Mouse (Mus musculus): ENCODE measurements around the gene Abhd14a. TPM values are rescaled to one million over a fixed set of nuclear protein-coding genes. Genes with fewer than 3 reads are reported as not detected.

The Abhd14a gene
- total and polyA plus RNA-seq, 3 experiments, result 22.8 to 48.7 TPM; not detected in 1

- Histone ChIP-seq H3K4me1 (ENCODE audit: control insufficient read depth in 1 of 2, insufficient read depth in 2 of 2, low read length in 2 of 2) (peaks cover 3 to 15% of the 10 kb centered on the region in 2 experiments; a peak in 3 of 4 replicates), H3K9ac (ENCODE audit: control insufficient read depth, low read depth, low read length, poor library complexity, severe bottlenecking) (no peak overlapping the region), H3K27ac (ENCODE audit: control insufficient read depth, low read depth, low read length) (no peak overlapping the region), H3K9me3 (replicated peaks; ENCODE audit: insufficient read depth, low read length) (no peaks in the 10 kb centered on the region), H3K79me2 (ENCODE audit: control insufficient read depth, insufficient read depth, low read length, poor library complexity) (no peaks in the 10 kb centered on the region), H3K36me3 (ENCODE audit: control insufficient read depth in 1 of 2, insufficient read depth in 2 of 2, low read length in 2 of 2) (peaks cover 0 to 6% of the 10 kb centered on the region in 2 experiments; a peak in 2 of 4 replicates), H3K4me3 (ENCODE audit: control insufficient read depth in 1 of 2, insufficient read depth in 1 of 2, low read depth in 2 of 2, low read length in 2 of 2) (no peak overlapping the region), H3K27me3 (ENCODE audit: control insufficient read depth in 1 of 2, insufficient read depth in 2 of 2, low read length in 2 of 2) (no peaks in the 10 kb centered on the region; a peak in 1 of 4 replicates)
- peak; percentile 87 for DNase-seq (ENCODE audit: low read depth, low spot score)
- 0 out of 2 replicates have a peak, but pooled peaks have one; percentile 21 for TF ChIP-seq TBP (IDR thresholded peaks at IDR 0.05; ENCODE audit: low read depth, low read length)
- TF ChIP-seq TAL1 (IDR thresholded peaks at IDR 0.05; ENCODE audit: low read length), result peak; percentile 74
- peak; percentile 93 for TF ChIP-seq GATA1 (IDR thresholded peaks at IDR 0.05; ENCODE audit: low read depth, low read length)
- TF ChIP-seq ETS1 (IDR thresholded peaks at IDR 0.05; ENCODE audit: low read depth, low read length), result no peak
- TF ChIP-seq MAZ (IDR thresholded peaks at IDR 0.05; ENCODE audit: low read depth, low read length), result no peak
- TF ChIP-seq EP300 (IDR thresholded peaks at IDR 0.05; ENCODE audit: low read depth in 1 of 2, low read length in 2 of 2), result peak; percentile 49 to 57; a peak in 3 of 4 replicates
- TF ChIP-seq MYC (IDR thresholded peaks at IDR 0.05; ENCODE audit: low read depth, low read length), result peak; percentile 45; the same call in 1 of the 2 replicates
- TF ChIP-seq TCF12 (IDR thresholded peaks at IDR 0.05; ENCODE audit: low read depth, low read length), result peak; percentile 61; the same call in 1 of the 2 replicates
Measured at GRCm38 (mm10) chr9:106398667-106399311, 48.7 kb downstream of the Abhd14a start.

- H3K4me3 ChIP-seq (ENCODE audit: control insufficient read depth in 1 of 2, insufficient read depth in 1 of 2, low read depth in 2 of 2, low read length in 2 of 2), result no peak overlapping the region
- H3K36me3 ChIP-seq (ENCODE audit: control insufficient read depth in 1 of 2, insufficient read depth in 2 of 2, low read length in 2 of 2), result peaks cover 0 to 6% of the 10 kb centered on the region in 2 experiments; a peak in 2 of 4 replicates
- peaks cover 3 to 21% of the 10 kb centered on the region in 2 experiments; a peak in 3 of 4 replicates for H3K4me1 ChIP-seq (ENCODE audit: control insufficient read depth in 1 of 2, insufficient read depth in 2 of 2, low read length in 2 of 2)
- H3K79me2 ChIP-seq (ENCODE audit: control insufficient read depth, insufficient read depth, low read length, poor library complexity), result no peaks in the 10 kb centered on the region
- no peaks in the 10 kb centered on the region for H3K9me3 ChIP-seq (replicated peaks; ENCODE audit: insufficient read depth, low read length)
- H3K27ac ChIP-seq (ENCODE audit: control insufficient read depth, low read depth, low read length), result no peak overlapping the region
- no peak overlapping the region for H3K9ac ChIP-seq (ENCODE audit: control insufficient read depth, low read depth, low read length, poor library complexity, severe bottlenecking)
- DNase-seq (ENCODE audit: low read depth, low spot score), result no peak
- H3K27me3 ChIP-seq (ENCODE audit: control insufficient read depth in 1 of 2, insufficient read depth in 2 of 2, low read length in 2 of 2), result no peaks in the 10 kb centered on the region; a peak in 2 of 4 replicates
- TF ChIP-seq GABPA (IDR thresholded peaks at IDR 0.05; ENCODE audit: low read depth, low read length), result no peak
- no peak for TF ChIP-seq SIN3A (IDR thresholded peaks at IDR 0.05; ENCODE audit: low read length)
- TF ChIP-seq BHLHE40 (IDR thresholded peaks at IDR 0.05; ENCODE audit: borderline replicate concordance, low read depth, low read length), result no peak
- TF ChIP-seq GATA1 (IDR thresholded peaks at IDR 0.05; ENCODE audit: low read depth, low read length), result no peak
- no peak for TF ChIP-seq MYB (IDR thresholded peaks at IDR 0.05; ENCODE audit: low read depth, low read length)
- no peak for TF ChIP-seq USF2 (IDR thresholded peaks at IDR 0.05; ENCODE audit: borderline replicate concordance in 1 of 2, insufficient read depth in 1 of 2, low read depth in 1 of 2, low read length in 2 of 2)
- TF ChIP-seq UBTF (IDR thresholded peaks at IDR 0.05; ENCODE audit: borderline replicate concordance, insufficient read depth, low read depth, low read length), result no peak
- TF ChIP-seq ZC3H11A (IDR thresholded peaks at IDR 0.05; ENCODE audit: low read depth, low read length), result no peak
- TF ChIP-seq ZMIZ1 (IDR thresholded peaks at IDR 0.05; ENCODE audit: low read depth, low read length), result no peak
- no peak for TF ChIP-seq CTCF (IDR thresholded peaks at IDR 0.05 in 2 of 3, conservative IDR thresholded peaks at IDR 0.05 in 1 of 3; ENCODE audit: control insufficient read depth in 1 of 3, insufficient read depth in 1 of 3, low read depth in 2 of 3, low read length in 3 of 3, poor library complexity in 1 of 3, severe bottlenecking in 1 of 3)
- no peak for TF ChIP-seq MYC (IDR thresholded peaks at IDR 0.05; ENCODE audit: low read depth, low read length)
- no peak for TF ChIP-seq NELFE (IDR thresholded peaks at IDR 0.05; ENCODE audit: low read depth, low read length)
- no peak for TF ChIP-seq NRF1 (IDR thresholded peaks at IDR 0.05; ENCODE audit: insufficient read depth, low read depth, low read length, poor library complexity, severe bottlenecking)
Measured at GRCm38 (mm10) chr9:106397733-106398132, 49.7 kb downstream of the Abhd14a start.

Data from MEL (cell line).